Mouse (Mus musculus): ENCODE measurements at regions not wholly inside any gene's neighbourhood (a gene's known extent, or its start where the extent isn't known, plus 50 kb on each side); places are given as distances from the start of the nearest gene placed in this dataset.

DNA sequence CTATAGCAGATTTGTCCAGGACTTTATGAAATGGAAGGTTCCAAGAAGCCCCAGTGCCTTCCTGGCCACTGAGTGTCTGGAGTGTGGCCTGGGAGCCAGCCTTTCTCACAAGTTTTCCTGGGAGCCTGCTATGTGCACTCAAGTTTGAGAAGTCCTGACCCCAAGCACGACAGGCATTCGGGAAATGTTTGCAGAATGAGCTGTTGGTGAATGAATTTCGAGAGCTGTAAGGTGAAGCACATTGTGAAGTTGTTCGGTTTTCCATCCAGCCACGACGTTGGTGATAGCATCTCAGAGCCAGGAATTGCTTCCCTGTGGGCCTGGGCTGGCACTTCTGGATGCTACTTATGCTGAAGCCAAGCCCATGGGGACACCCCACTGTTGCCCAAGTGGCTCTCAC lies 88.9 kb downstream of the Vegfa start:
- 73% methylated on average over 6 of the region's 6 CpGs for WGBS
- Histone ChIP-seq H3K4me3 (no peak overlapping the region), H3K4me1 (replicated peaks) (no peaks in the 10 kb centered on the region), H3K9me3 (no peaks in the 10 kb centered on the region), H3K4me2 (no peak overlapping the region), H3K27me3 (no peaks in the 10 kb centered on the region), H3K9ac (no peak overlapping the region), H3K36me3 (no peaks in the 10 kb centered on the region), H3K27ac (replicated peaks) (no peak overlapping the region)
- ATAC-seq (ENCODE audit: low FRiP score, low read depth), result no peak

DNA sequence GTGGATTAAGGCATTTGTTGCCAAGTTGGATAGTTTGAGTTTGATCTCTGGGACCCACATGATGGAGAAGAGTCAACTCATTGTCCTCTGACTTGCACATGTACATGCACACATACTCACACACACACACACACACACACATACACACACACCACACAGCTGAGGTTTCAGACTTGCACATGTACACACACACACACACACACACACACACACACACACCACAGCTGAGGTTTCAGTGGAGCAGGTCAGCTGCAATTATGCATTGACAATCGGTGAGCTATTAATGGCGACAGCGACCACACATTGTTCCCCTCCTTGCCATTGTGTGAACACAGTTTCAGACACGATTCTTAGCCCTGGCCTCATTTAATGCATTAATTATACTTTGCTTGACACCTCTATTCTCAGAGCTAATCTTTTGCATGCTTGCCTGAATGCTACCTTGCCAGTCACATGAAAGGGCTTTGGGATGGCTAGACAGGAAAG lies 90.2 kb downstream of the Vegfa start:
- no peak overlapping the region for H3K27ac ChIP-seq (replicated peaks)
- 25% methylated on average over 4 of the region's 4 CpGs for WGBS
- H3K9me3 ChIP-seq, result no peaks in the 10 kb centered on the region
- H3K27me3 ChIP-seq, result no peaks in the 10 kb centered on the region
- no peaks in the 10 kb centered on the region for H3K4me1 ChIP-seq (replicated peaks)
- H3K4me3 ChIP-seq, result no peak overlapping the region
- no peak overlapping the region for H3K9ac ChIP-seq
- no peak for ATAC-seq (ENCODE audit: low FRiP score, low read depth)
- no peak overlapping the region for H3K4me2 ChIP-seq
- no peaks in the 10 kb centered on the region for H3K36me3 ChIP-seq

DNA sequence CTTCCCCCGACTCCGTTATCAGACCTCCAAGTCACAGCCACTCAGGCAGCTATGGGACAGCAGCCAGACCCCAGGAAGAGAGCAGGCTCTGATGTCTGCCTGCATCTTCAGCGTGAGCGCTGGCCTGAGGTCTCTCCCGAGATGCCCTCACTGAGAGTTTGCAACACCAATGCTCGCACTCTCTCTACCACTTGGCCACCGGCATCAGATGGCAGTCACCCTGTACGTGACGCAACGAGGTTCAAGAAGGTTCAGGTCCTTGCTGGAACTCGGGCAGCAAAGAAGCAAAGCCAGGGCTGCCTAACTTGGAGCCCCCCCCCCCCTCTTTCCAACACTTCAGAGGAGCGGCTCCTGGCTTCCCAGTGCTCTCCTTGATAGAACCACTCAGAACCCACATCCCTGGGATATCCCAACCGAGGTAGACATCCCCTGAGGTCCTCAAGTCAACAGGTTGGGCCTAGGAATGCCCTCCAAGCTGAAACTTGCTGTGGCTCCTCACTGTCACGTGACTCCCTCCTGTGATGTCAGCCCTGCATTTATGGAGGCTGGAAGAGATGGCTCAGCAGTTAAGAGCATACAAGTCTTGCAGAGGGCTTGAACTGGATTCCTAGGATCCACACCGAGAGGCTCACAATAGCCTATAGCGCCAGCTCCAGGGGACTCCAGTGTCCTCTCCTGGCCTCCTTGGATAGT lies 91.9 kb downstream of the Vegfa start:
- 92% methylated on average over 16 of the region's 16 CpGs for WGBS

DNA sequence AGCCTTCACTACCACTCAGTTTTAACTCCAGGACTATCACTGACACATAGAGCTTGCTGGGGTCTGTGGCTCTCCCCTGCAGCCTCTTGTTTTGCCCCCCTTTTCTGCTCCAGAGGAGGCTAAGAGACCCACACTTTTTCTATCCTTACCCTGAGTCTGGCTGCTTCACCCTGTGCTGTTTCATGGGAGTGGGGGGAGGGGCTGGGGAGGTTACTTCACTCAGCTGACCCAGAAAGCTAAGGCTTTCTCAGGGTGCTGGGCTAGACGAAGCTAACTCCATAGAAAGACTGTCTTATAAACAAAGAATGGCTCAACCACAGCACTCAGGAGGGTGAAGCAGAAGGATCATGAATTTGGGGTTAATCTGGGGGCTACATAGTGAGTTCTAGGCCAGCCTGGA lies 93.9 kb downstream of the Vegfa start:
- Histone ChIP-seq H3K4me1 (replicated peaks) (no peaks in the 10 kb centered on the region), H3K27ac (replicated peaks) (no peak overlapping the region), H3K4me2 (no peak overlapping the region), H3K36me3 (no peaks in the 10 kb centered on the region), H3K4me3 (no peak overlapping the region), H3K9ac (no peak overlapping the region), H3K27me3 (no peaks in the 10 kb centered on the region), H3K9me3 (no peaks in the 10 kb centered on the region)
- ATAC-seq (ENCODE audit: low FRiP score, low read depth), result no peak
- 17% methylated on average over 1 of the region's 1 CpGs for WGBS

More for the DNA sequence above, 91.9 kb downstream of the Vegfa start:
- H3K4me1 ChIP-seq (replicated peaks), result no peaks in the 10 kb centered on the region
- H3K9me3 ChIP-seq, result no peaks in the 10 kb centered on the region
- no peak overlapping the region for H3K4me3 ChIP-seq
- H3K9ac ChIP-seq, result no peak overlapping the region
- H3K27me3 ChIP-seq, result no peaks in the 10 kb centered on the region
- H3K36me3 ChIP-seq, result no peaks in the 10 kb centered on the region
- H3K27ac ChIP-seq (replicated peaks), result no peak overlapping the region
- H3K4me2 ChIP-seq, result no peak overlapping the region
- ATAC-seq (ENCODE audit: low FRiP score, low read depth), result no peak

DNA sequence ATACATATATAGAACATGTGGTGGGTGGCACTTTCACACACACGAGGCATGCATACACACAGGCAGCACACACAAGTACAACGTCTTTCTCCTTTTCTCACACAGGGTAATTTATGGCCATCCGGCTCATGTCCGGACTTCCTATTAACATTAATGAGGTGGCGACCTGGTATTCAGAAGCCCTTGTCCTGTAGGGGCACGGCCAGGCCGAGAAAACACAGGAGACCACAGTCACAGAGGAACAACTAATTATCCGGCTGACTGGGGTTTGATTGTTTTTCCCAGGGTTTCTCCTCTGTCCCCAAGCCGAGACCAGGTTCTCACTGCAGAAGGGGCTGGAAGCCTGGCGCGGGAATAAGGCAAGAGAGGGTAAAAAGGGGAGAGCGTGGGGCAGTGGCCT lies 95.6 kb downstream of the Vegfa start:
- WGBS, result 18% methylated on average over 12 of the region's 12 CpGs
- Histone ChIP-seq H3K9ac (no peak overlapping the region), H3K9me3 (no peaks in the 10 kb centered on the region), H3K27me3 (no peaks in the 10 kb centered on the region), H3K36me3 (no peaks in the 10 kb centered on the region), H3K4me2 (no peak overlapping the region), H3K4me3 (no peak overlapping the region), H3K27ac (replicated peaks) (no peak overlapping the region), H3K4me1 (replicated peaks) (no peaks in the 10 kb centered on the region)
- no peak for ATAC-seq (ENCODE audit: low FRiP score, low read depth)

DNA sequence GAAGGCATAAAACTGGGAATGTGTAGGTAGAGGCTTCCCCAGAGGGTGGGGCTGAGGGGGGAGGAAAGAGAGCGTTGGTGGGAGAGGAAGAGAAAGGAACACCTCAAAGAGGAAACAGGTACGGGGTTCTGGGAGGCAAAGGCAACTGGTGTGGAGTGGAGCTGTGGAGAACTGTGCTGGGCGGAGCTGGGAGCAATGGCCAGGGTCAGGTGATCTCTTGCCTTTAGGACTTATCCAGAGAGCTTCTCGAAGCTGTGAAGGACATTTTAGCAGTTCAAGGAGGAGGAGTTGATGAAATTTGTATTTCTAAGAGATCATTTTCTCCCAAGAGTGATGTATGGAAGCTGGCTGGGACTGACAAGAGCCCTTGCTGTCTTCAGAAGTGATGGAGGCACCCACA lies 96.9 kb downstream of the Vegfa start:
- no peak overlapping the region for H3K4me3 ChIP-seq
- H3K4me1 ChIP-seq (replicated peaks), result no peaks in the 10 kb centered on the region; the same call in 1 of the 2 replicates
- H3K4me2 ChIP-seq, result no peak overlapping the region
- no peaks in the 10 kb centered on the region for H3K27me3 ChIP-seq
- H3K27ac ChIP-seq (replicated peaks), result no peak overlapping the region
- no peak for ATAC-seq (ENCODE audit: low FRiP score, low read depth)
- no peak overlapping the region for H3K9ac ChIP-seq
- 86% methylated on average over 4 of the region's 4 CpGs for WGBS
- H3K36me3 ChIP-seq, result no peaks in the 10 kb centered on the region
- no peaks in the 10 kb centered on the region for H3K9me3 ChIP-seq

DNA sequence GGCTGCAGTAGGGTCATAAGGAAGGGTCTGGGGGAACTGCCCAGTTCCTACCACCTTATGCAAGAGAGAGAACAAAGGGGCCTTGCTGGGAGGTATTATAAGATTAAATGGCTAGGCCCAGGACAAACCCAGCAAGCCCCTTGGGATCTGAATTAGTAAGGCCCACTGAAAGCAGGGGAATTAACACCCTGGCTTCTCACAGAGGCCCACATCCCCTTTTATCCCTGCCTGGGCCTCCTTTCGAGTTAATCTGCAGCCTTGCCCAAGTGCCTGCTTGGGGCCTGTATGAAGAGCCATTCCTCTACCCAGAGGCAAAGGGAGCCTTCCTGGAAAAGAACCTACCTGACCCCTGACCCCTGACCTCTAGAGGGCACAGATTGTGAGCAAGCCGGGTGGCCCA lies 98.2 kb downstream of the Vegfa start:
- Histone ChIP-seq H3K4me2 (no peak overlapping the region), H3K36me3 (no peaks in the 10 kb centered on the region), H3K27me3 (no peaks in the 10 kb centered on the region), H3K4me1 (replicated peaks) (no peaks in the 10 kb centered on the region; the same call in 1 of the 2 replicates), H3K4me3 (no peak overlapping the region), H3K9ac (no peak overlapping the region), H3K9me3 (no peaks in the 10 kb centered on the region), H3K27ac (replicated peaks) (no peak overlapping the region)
- ATAC-seq (ENCODE audit: low FRiP score, low read depth), result no peak
- 33% methylated on average over 2 of the region's 2 CpGs for WGBS

DNA sequence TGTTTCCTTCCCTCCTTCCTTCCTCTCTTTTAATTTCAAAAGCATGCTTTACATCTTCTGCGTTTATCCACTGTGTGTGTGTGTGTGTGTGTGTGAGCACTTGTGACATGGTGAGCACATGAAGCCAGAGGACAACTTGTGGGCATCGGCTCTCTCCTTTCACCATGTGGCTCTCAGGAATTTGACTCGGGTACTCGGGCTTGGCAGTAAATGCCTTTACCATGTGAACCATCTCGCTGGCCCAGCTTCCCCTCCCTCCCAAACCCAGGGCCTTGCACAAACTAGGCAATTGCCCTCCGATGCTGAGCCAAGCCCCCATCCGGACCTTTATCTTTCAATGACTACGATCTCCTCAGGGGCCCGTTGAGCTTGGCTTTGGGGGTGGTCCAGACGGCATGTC lies 99.1 kb downstream of the Vegfa start:
- Histone ChIP-seq H3K36me3 (no peaks in the 10 kb centered on the region), H3K4me1 (replicated peaks) (no peaks in the 10 kb centered on the region; the same call in 1 of the 2 replicates), H3K9me3 (no peaks in the 10 kb centered on the region), H3K9ac (no peak overlapping the region), H3K27ac (replicated peaks) (no peak overlapping the region), H3K27me3 (no peaks in the 10 kb centered on the region), H3K4me3 (no peak overlapping the region), H3K4me2 (no peak overlapping the region)
- ATAC-seq (ENCODE audit: low FRiP score, low read depth), result no peak
- 39% methylated on average over 10 of the region's 10 CpGs for WGBS

DNA sequence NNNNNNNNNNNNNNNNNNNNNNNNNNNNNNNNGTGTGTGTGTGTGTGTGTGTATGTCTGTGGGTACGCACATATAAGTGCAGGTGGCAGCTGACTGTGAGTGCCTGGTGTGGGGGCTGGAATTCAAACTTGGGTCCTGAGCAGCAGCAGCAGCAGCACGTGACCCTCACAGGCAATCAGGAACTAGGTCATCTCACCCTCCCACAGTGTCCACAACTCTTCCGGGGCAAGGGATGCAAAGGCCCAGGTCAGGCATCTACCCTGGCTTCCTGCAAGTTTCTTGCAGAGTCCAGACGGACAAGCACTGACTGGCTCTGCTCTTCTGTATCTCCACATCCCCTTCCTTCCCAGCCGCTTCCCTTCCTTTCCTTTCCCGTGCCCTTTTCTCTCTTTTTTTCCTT lies 99.6 kb downstream of the Vegfa start:
- Histone ChIP-seq H3K4me1 (replicated peaks) (no peaks in the 10 kb centered on the region; the same call in 1 of the 2 replicates), H3K9ac (no peak overlapping the region), H3K27ac (replicated peaks) (no peak overlapping the region), H3K4me2 (no peak overlapping the region), H3K4me3 (no peak overlapping the region), H3K27me3 (no peaks in the 10 kb centered on the region), H3K9me3 (no peaks in the 10 kb centered on the region), H3K36me3 (no peaks in the 10 kb centered on the region)
- no peak for ATAC-seq (ENCODE audit: low FRiP score, low read depth)
- 71% methylated on average over 6 of the region's 6 CpGs for WGBS

DNA sequence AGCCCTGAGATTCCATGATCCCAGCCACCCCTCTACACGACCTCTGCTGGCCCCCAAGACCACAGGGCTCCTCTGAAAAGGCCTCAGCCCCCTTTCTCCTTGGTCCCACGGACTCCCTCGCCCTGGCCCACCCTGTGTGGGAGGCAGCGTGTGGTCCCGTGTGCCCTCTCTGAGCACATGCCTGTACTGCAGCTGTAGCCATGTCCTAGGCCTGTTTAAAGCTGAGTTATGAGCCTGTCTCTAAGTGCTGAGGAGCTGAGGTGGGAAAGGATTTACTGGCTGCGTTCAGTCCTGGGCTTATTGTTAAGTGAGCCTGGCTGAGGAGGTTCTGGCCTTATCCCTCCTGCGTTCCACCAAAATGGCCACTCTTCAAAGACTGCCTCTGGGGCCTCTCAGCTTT lies 102.6 kb downstream of the Vegfa start:
- no peak for ATAC-seq (ENCODE audit: low FRiP score, low read depth)
- 78% methylated on average over 7 of the region's 7 CpGs for WGBS
- H3K9ac ChIP-seq, result no peak overlapping the region

DNA sequence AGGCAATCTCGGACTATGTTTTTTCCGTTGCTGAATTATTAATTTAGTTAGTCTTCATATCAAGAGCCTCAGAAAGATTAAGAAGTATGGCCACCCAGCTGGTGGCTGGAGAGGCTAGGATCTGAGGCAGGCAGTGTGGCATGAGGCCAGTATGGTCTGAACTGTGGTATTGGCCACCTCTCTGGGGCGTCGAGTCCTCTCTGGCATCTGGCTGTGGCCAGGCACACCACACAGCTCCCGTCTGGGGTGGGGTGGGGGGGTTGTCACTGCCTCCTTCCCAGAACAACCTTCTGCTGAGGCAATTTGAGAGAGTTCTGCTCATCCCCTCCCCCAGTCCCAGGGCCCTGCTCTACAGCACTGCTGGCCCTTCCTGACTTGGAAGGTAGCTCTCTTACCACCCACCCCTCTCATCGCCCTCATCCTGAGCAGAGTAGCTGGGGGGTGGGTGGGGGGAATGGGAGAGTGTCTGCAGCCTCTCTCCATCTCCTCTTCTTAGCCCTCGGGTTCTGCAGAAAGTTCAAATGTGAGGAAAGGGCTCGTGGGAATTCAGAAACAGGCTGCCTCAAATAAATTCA lies 103.2 kb downstream of the Vegfa start:
- Histone ChIP-seq H3K4me2 (no peak overlapping the region), H3K9ac (no peak overlapping the region), H3K4me1 (replicated peaks) (no peaks in the 10 kb centered on the region; the same call in 1 of the 2 replicates), H3K27me3 (no peaks in the 10 kb centered on the region), H3K4me3 (no peak overlapping the region), H3K27ac (replicated peaks) (no peak overlapping the region), H3K36me3 (no peaks in the 10 kb centered on the region), H3K9me3 (no peaks in the 10 kb centered on the region)
- 71% methylated on average over 8 of the region's 8 CpGs for WGBS
- ATAC-seq (ENCODE audit: low FRiP score, low read depth), result no peak

More for the DNA sequence above, 102.6 kb downstream of the Vegfa start:
- no peak overlapping the region for H3K27ac ChIP-seq (replicated peaks)
- no peaks in the 10 kb centered on the region for H3K27me3 ChIP-seq
- H3K4me2 ChIP-seq, result no peak overlapping the region
- no peaks in the 10 kb centered on the region for H3K9me3 ChIP-seq
- no peaks in the 10 kb centered on the region; the same call in 1 of the 2 replicates for H3K4me1 ChIP-seq (replicated peaks)
- H3K4me3 ChIP-seq, result no peak overlapping the region
- H3K36me3 ChIP-seq, result no peaks in the 10 kb centered on the region

DNA sequence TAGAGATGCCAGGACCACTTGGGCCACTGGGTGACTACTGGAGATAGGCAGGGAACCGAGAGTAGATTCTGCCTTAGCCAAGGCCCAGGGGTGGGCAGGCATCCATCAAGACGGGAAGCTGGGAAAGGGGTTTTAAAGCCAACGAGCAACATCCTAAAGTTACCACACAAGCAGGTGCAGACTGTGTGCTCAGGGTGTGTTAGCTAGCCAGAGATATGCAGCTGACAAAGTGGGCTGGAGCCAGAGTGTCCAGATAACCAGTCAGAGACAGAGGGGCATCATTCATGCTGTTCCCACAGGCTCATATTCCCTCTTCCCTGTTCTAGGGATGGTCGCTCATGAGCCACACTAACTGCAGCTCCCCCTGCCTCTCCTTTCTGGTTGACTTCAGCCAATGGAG lies 104.2 kb downstream of the Vegfa start:
- Histone ChIP-seq H3K36me3 (no peaks in the 10 kb centered on the region), H3K4me1 (replicated peaks) (no peaks in the 10 kb centered on the region; the same call in 1 of the 2 replicates), H3K9ac (no peak overlapping the region), H3K27me3 (no peaks in the 10 kb centered on the region), H3K4me2 (no peak overlapping the region), H3K9me3 (no peaks in the 10 kb centered on the region), H3K27ac (replicated peaks) (no peak overlapping the region), H3K4me3 (no peak overlapping the region)
- 83% methylated on average over 4 of the region's 4 CpGs for WGBS
- no peak for ATAC-seq (ENCODE audit: low FRiP score, low read depth)

Measured in hindbrain, embryonic 15.5 days (tissue).